Mouse (Mus musculus) fat pad, adult 2 months (tissue): ENCODE measurements around the gene Jakmip3.

Experiments
- DNase-seq: peaks from one replicate; pipeline ENCODE4 v3.0.0-alpha.2; 2011; ENCODE audit warnings: low read depth, low spot score; ENCODE audit errors: extremely low read depth

Gene Jakmip3

GRCm38 (mm10) chr7:139027136-139027535, 86.6 kb downstream of the Jakmip3 start:
- DNase-seq: no peak

GRCm38 (mm10) chr7:139031215-139031614, 90.7 kb downstream of the Jakmip3 start:
- DNase-seq: no peak

- no peak for DNase-seq
Observed at GRCm38 (mm10) chr7:139063406-139063805, 122.9 kb downstream of the Jakmip3 start.

- no peak for DNase-seq
Observed at GRCm38 (mm10) chr7:139068182-139068623, 127.7 kb downstream of the Jakmip3 start.

- DNase-seq: no peak
Observed at GRCm38 (mm10) chr7:139074189-139074588, 133.7 kb downstream of the Jakmip3 start.

- DNase-seq: no peak
Observed at GRCm38 (mm10) chr7:139075054-139075794, 134.7 kb downstream of the Jakmip3 start.

GRCm38 (mm10) chr7:139077283-139077682, 136.8 kb downstream of the Jakmip3 start:
- no peak for DNase-seq

- no peak for DNase-seq
Observed at GRCm38 (mm10) chr7:139078181-139078580, 137.7 kb downstream of the Jakmip3 start.

GRCm38 (mm10) chr7:139079141-139079540, 138.6 kb downstream of the Jakmip3 start:
- no peak for DNase-seq

GRCm38 (mm10) chr7:139080714-139081113, 140.2 kb downstream of the Jakmip3 start:
- no peak for DNase-seq

GRCm38 (mm10) chr7:139081158-139081557, 140.6 kb downstream of the Jakmip3 start:
- no peak for DNase-seq

- no peak for DNase-seq
Observed at GRCm38 (mm10) chr7:139082281-139082680, 141.8 kb downstream of the Jakmip3 start.

GRCm38 (mm10) chr7:139084316-139084715, 143.8 kb downstream of the Jakmip3 start:
- no peak for DNase-seq

GRCm38 (mm10) chr7:139085629-139086194, 145.2 kb downstream of the Jakmip3 start, which contains the start of gene Dpysl4:
TSS of gene Dpysl4 (plus strand) at chr7:139086001.
- DNase-seq: no peak

- no peak for DNase-seq
Observed at GRCm38 (mm10) chr7:139086195-139087158, 145.9 kb downstream of the Jakmip3 start.

GRCm38 (mm10) chr7:139087801-139088200, 147.3 kb downstream of the Jakmip3 start:
- DNase-seq: no peak

GRCm38 (mm10) chr7:139089892-139090874, 149.7 kb downstream of the Jakmip3 start:
- no peak for DNase-seq

- no peak for DNase-seq
Observed at GRCm38 (mm10) chr7:139091681-139092080, 151.2 kb downstream of the Jakmip3 start.

- DNase-seq: no peak
Observed at GRCm38 (mm10) chr7:139092676-139093075, 152.1 kb downstream of the Jakmip3 start.

GRCm38 (mm10) chr7:139093124-139093523, 152.6 kb downstream of the Jakmip3 start:
- DNase-seq: no peak
